Mouse (Mus musculus): ENCODE data around the gene Rps6ka2.
"Not testable (repeated sequence)": the region's sequence is repeated elsewhere in the genome, so short reads cannot be mapped to it uniquely, and the experiment has no call there.

GRCm38 (mm10) chr17:7120835-7121234 lies 49.1 kb upstream of the Rps6ka2 start:
- TF ChIP-seq POLR2A (IDR thresholded peaks at IDR 0.05; ENCODE audit: low read depth, low read length); CTCF (IDR thresholded peaks at IDR 0.05; ENCODE audit: extremely low read depth, insufficient read depth, insufficient read length, insufficient replicate concordance): not testable (repeated sequence)

All from spleen, adult 2 months (tissue).